Mouse (Mus musculus) adrenal gland, postnatal 25 days (tissue): ENCODE data around the gene Agtrap. TPM values are rescaled to one million over a fixed set of nuclear protein-coding genes. Genes with fewer than 3 reads are reported as not detected.
A peak's percentile ranks its signal among the peaks of the same experiment; 100 is the strongest.
"Not testable (repeated sequence)": the region's sequence is repeated elsewhere in the genome, so short reads cannot be mapped to it uniquely, and the experiment has no call there.

Experiments used
- DNase-seq: peaks from one replicate; pipeline ENCODE4 v3.0.0; 2021; ENCODE audit warnings: mixed read lengths
- total RNA-seq: library from RNA; stranded (reverse); gene quantifications from 2 replicates; pipeline ENCODE4 v1.2.3, GENCODE M21; 2021

Gene Agtrap
- total RNA-seq, 1 experiment from 2014 or later = 117 TPM

- DNase-seq = peak; percentile 76
These were observed 12.6 kb downstream of the Agtrap start for GRCm38 (mm10) chr4:148075259-148075658.

GRCm38 (mm10) chr4:148074521-148075189 lies 13.2 kb downstream of the Agtrap start:
- DNase-seq = no peak

GRCm38 (mm10) chr4:148071508-148071907 lies 16.3 kb downstream of the Agtrap start:
- DNase-seq = no peak

GRCm38 (mm10) chr4:148069602-148070218 lies 18.1 kb downstream of the Agtrap start:
- no peak for DNase-seq

GRCm38 (mm10) chr4:148067346-148067745 lies 20.5 kb downstream of the Agtrap start:
- DNase-seq = no peak

GRCm38 (mm10) chr4:148066401-148066744 lies 21.5 kb downstream of the Agtrap start:
- no peak for DNase-seq

- no peak for DNase-seq
These were observed 22.0 kb downstream of the Agtrap start for GRCm38 (mm10) chr4:148065702-148066400.

GRCm38 (mm10) chr4:148061086-148061480 lies 26.7 kb downstream of the Agtrap start:
- DNase-seq = no peak

- peak; percentile 54 for DNase-seq
These were observed 27.4 kb downstream of the Agtrap start for GRCm38 (mm10) chr4:148060120-148061085.

GRCm38 (mm10) chr4:148058993-148059392 lies 28.8 kb downstream of the Agtrap start:
- DNase-seq = no peak

- DNase-seq = no peak
These were observed 29.5 kb downstream of the Agtrap start for GRCm38 (mm10) chr4:148058218-148058819.

GRCm38 (mm10) chr4:148057661-148058209 lies 30.1 kb downstream of the Agtrap start:
- no peak for DNase-seq

- peak; percentile 49 for DNase-seq
These were observed 31.0 kb downstream of the Agtrap start for GRCm38 (mm10) chr4:148056801-148057200.

GRCm38 (mm10) chr4:148056246-148056645 lies 31.6 kb downstream of the Agtrap start:
- no peak for DNase-seq

- no peak for DNase-seq
These were observed 32.7 kb downstream of the Agtrap start for GRCm38 (mm10) chr4:148054961-148055695.

- no peak for DNase-seq
These were observed 34.4 kb downstream of the Agtrap start for GRCm38 (mm10) chr4:148053417-148053920.

GRCm38 (mm10) chr4:148052976-148053375 lies 34.9 kb downstream of the Agtrap start:
- no peak for DNase-seq

- no peak for DNase-seq
These were observed 35.9 kb downstream of the Agtrap start for GRCm38 (mm10) chr4:148051886-148052285.

GRCm38 (mm10) chr4:148051046-148051776 lies 36.6 kb downstream of the Agtrap start:
- no peak for DNase-seq

GRCm38 (mm10) chr4:148050396-148050914 lies 37.4 kb downstream of the Agtrap start:
- not testable (repeated sequence) for DNase-seq
